Mouse (Mus musculus): Measurements from ENCODE around the gene Adarb1. TPM values are rescaled to one million over a fixed set of nuclear protein-coding genes. Genes with fewer than 3 reads are reported as not detected.

The Adarb1 gene
- total RNA-seq, 2 experiments from 2014 or later, result 0.28 to 3.9 TPM

DNA sequence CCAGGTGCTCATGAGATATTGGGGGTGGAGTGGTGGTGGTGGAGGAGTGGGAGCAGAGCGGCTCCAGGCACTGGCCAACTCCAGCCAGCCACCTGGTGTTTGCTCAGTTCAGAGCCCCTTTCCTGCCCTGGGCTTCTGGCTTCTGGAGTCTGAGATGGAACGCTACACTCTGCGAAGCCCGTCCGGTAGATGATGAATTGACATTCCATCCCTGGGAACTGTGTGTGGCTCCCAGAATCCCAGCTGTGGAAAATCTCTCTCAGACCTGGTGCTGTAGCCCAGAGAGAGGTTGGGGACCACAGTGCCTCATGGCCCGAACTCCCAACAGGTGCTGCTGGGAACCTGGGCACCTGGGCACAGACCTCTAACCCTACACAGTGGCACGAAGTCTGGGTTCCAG is 170.4 kb downstream of the Adarb1 start:
- no peak for ATAC-seq (replicated peaks; ENCODE audit: low FRiP score, low TSS enrichment, poor library complexity, severe bottlenecking)

DNA sequence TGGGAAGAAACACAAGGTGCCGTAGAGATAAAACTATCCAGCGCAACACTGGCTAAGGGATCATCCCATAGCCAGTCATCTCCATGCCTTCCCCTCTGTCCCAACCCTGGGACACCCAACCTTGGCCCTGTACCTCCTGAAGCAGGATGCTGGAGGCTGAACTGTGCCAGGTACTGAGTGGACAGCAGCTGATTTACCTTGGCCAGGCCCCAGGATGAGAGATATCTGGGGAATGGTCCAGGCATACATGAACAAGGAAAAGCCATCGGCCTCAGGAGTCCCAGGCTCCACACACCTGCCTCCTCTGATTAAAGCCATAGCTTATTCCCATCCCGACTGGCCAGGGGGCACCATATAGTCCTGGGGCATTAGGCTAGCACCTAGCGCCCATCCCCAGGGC is 171.0 kb downstream of the Adarb1 start:
- ATAC-seq (replicated peaks; ENCODE audit: low FRiP score, low TSS enrichment, poor library complexity, severe bottlenecking), result no peak

DNA sequence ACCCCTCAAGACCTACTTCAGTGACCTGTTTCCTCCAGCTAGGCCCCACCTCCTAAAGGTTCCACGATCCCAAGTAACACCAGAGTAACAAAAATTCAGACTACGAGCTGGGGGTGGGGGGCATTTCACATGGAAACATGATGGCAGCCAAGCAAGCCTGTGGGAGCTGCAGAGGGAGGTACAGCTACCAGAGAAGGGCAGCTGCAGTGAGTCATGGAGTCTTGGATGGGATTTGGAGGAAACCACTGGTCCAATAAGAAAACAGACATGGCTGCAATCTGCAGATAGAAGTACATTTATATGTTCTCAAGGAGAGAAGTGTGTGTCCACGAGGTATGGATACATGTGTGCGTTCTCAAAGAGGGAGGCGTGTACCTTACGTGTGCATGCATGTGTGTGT is 173.3 kb downstream of the Adarb1 start:
- no peak for ATAC-seq (replicated peaks; ENCODE audit: low FRiP score, low TSS enrichment, poor library complexity, severe bottlenecking)

DNA sequence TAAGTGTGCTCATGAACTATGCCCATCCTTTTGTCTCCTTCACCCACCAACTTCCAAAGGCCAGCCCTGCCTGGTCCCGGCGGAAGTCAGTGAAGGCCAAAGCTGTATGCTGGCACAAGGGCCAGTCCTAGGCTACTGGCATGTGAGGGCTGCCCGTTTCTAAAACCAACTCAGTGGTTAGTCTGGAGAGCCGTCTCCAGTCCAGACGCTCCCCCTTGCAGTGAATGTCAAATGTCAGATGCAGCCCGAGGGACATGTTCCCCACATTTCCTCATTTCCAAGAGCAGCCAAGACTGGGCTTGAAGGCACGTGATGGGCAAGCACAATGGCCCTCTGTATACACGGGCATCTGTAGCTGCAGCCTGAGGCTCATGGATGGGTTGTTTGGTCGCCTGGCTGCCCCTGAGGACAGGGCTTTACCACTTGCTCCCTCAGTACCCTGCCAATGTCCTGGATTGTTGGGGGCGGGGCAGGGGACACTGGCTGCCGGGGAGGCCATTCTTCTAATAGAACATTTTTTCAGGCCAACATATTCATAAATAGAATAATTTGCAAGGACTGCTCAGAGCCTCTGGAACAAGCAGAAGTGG is 174.4 kb downstream of the Adarb1 start:
- no peak for ATAC-seq (replicated peaks; ENCODE audit: low FRiP score, low TSS enrichment, poor library complexity, severe bottlenecking)

DNA sequence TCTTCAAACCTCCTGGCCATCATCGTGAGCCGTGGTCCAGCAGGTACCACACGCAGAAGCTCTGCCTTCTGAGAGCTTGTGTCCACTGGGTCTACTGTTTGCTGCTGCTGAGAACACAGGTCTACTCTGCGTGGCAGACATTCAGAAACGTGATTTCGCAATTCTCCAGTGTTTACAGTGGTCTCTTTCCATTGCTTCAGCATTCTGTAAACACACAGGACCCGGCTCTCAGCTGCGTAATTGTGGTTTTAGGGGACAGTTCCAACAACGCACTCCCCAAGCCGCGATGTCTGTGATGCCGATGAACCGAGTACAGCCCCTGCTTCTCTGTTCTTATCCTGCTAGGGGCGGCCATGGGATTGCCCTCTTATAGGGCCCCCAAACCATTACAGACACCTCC is 175.2 kb downstream of the Adarb1 start:
- no peak for ATAC-seq (replicated peaks; ENCODE audit: low FRiP score, low TSS enrichment, poor library complexity, severe bottlenecking)

DNA sequence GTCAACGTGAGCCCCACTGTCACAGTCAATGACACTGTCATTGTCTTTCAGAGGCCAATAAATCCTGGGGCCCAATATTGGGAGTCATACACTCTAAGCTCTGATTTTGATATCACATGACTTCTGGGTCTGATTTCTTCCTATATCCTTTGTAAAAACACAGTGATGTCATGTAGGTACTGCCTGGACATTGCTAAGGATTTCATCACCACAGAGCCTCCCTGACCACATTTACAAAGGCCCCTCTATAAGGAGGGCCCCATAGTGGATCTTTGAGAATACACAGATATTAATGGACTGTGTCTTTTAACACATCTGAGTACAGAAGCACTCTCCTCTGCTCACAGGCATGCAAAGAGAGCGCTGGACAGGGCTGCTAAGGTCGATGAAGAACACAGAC is 175.7 kb downstream of the Adarb1 start:
- ATAC-seq (replicated peaks; ENCODE audit: low FRiP score, low TSS enrichment, poor library complexity, severe bottlenecking), result no peak

DNA sequence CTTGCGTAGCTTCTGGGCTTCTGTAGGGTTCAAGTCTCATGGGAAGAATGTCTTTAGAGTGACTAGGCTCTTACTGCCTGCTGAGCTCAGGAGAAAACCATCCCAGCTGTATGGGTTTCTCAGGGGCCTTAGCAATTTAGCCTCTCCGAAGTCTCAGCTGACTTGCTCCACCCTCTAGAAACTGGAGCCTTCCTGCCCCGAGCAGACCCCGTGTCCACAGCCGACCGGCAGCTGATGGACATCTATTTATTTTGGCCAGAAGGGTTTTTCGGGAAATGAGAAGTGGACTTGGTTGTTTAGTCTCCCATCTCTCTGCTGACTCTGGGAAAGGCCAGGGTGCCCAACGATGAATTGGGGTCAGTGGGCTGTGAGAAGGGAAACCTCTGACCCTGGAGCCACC is 177.3 kb downstream of the Adarb1 start:
- no peak for ATAC-seq (replicated peaks; ENCODE audit: low FRiP score, low TSS enrichment, poor library complexity, severe bottlenecking)

Other genes starting within 250 kb of the Adarb1 start
- 18.3 and 24.5 TPM in 2 replicates for gene Pofut2, start 159.1 kb downstream of the Adarb1 start, total RNA-seq (2014; fragmentation: Nextera tagmentation)
- gene Pofut2, start 159.1 kb downstream of the Adarb1 start, total RNA-seq (2017), result 7.4 and 14.8 TPM in 2 replicates
- 19.8 and 20.0 TPM in 2 replicates for gene Fam207a, start 97.5 kb upstream of the Adarb1 start, total RNA-seq (2014; fragmentation: Nextera tagmentation)
- 28.5 and 30.5 TPM in 2 replicates for gene Fam207a, start 97.5 kb upstream of the Adarb1 start, total RNA-seq (2017)
- gene Itgb2, start 112.0 kb upstream of the Adarb1 start, total RNA-seq (2014; fragmentation: Nextera tagmentation), result 10.4 and 26.2 TPM in 2 replicates
- gene Itgb2, start 112.0 kb upstream of the Adarb1 start, total RNA-seq (2017), result 13.2 and 14.2 TPM in 2 replicates
- gene Pttg1ip, start 163.4 kb upstream of the Adarb1 start, total RNA-seq (2014; fragmentation: Nextera tagmentation), result 31.7 and 48.4 TPM in 2 replicates
- gene Pttg1ip, start 163.4 kb upstream of the Adarb1 start, total RNA-seq (2017), result 36.3 and 37.6 TPM in 2 replicates
- 71.3 and 81.0 TPM in 2 replicates for gene Sumo3, start 187.8 kb upstream of the Adarb1 start, total RNA-seq (2014; fragmentation: Nextera tagmentation)
- 150 and 265 TPM in 2 replicates for gene Sumo3, start 187.8 kb upstream of the Adarb1 start, total RNA-seq (2017)
- gene Gm49325, start 187.9 kb upstream of the Adarb1 start, total RNA-seq (2014; fragmentation: Nextera tagmentation), result not detected in 2 replicates
- not detected in 2 replicates for gene Gm49325, start 187.9 kb upstream of the Adarb1 start, total RNA-seq (2017)
- 39.4 and 43.2 TPM in 2 replicates for gene Ube2g2, start 204.0 kb upstream of the Adarb1 start, total RNA-seq (2014; fragmentation: Nextera tagmentation)
- 48.1 and 50.7 TPM in 2 replicates for gene Ube2g2, start 204.0 kb upstream of the Adarb1 start, total RNA-seq (2017)

Data from megakaryocyte-erythroid progenitor cell, adult 5-6 weeks (primary cell).